Mouse (Mus musculus) E14TG2a.4 (cell line): ENCODE results near the gene Abhd16b.
"Not testable (repeated sequence)": the region's sequence is repeated elsewhere in the genome, so short reads cannot be mapped to it uniquely, and the experiment has no call there.

ENCODE experiments used
- H3K27me3 ChIP-seq: 2 replicates; pipeline ENCODE4 v1.6.1; 2014; ENCODE audit warnings: low read length, control low read depth; ENCODE audit not compliant: insufficient read depth
- H3K36me3 ChIP-seq: 2 replicates; pipeline ENCODE4 v1.6.1; 2014; ENCODE audit warnings: low read length, control low read depth; ENCODE audit not compliant: insufficient read depth
- H3K4me1 ChIP-seq: replicated peaks from 2 replicates; pipeline ENCODE4 v1.6.1; 2014; ENCODE audit warnings: low read depth, low read length, control low read depth
- H3K4me3 ChIP-seq: replicated peaks from 2 replicates; pipeline ENCODE4 v1.5.1; 2014; ENCODE audit warnings: mild to moderate bottlenecking, low read length
- H3K9me3 ChIP-seq: 2 replicates; pipeline ENCODE4 v1.6.1; 2014; ENCODE audit warnings: low read length, control low read depth
- CTCF ChIP-seq: conservative IDR thresholded peaks from 2 replicates; pipeline ENCODE4 v1.5.1; 2014; ENCODE audit warnings: low read length
- NANOG ChIP-seq: IDR thresholded peaks from 2 replicates; pipeline ENCODE4 v1.6.1; 2014; ENCODE audit warnings: borderline replicate concordance, low read length, mixed read lengths
- POU5F1 ChIP-seq: IDR thresholded peaks from 2 replicates; pipeline ENCODE4 v1.6.1; 2014; ENCODE audit warnings: low read length, borderline replicate concordance

Gene Abhd16b

DNA sequence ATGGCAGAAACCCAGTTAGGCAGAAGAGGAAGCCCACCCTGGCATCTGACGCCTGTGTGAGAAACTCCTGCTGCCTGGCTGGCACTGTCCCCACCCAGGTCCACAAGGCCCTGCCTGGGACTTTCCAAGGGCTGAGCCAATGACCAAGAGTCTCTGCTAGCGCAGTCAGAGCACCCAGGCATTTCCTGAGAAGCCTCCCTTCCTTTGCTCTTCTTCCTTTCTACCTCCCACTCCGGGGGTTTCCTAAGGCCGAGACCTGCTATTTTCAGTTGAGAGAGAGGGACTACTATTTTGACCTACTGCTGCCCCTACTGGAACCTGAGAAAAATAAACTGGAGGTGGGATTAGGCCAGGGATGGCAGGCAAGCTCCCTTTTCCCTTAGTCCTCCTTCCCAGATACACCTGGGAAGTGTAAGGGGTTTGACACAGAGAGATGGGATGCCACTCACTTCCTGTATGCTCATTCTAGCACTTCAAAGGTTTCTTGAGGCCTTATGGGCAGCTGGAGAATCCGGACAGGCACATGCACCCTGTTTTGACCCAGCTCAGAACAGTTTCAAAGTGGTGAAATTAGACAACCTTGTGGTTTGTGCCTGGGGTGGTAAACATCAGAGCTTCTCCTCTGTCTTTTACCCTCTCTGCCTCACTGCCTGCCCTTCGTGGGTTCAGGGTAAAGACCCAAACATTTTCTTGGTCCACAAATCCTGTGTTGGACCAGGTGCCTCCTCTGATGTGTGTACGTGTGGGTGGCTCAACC, 9.3 kb upstream of the Abhd16b start:
- no peak overlapping the region for H3K4me3 ChIP-seq
- no peak for TF ChIP-seq NANOG
- TF ChIP-seq POU5F1 = no peak
- TF ChIP-seq CTCF = peak; percentile 19; the same call in 1 of the 2 replicates
- no peaks in the 10 kb centered on the region for H3K27me3 ChIP-seq
- H3K9me3 ChIP-seq = no peaks in the 10 kb centered on the region
- no peaks in the 10 kb centered on the region for H3K36me3 ChIP-seq
- H3K4me1 ChIP-seq = peaks cover 38% of the 10 kb centered on the region

DNA sequence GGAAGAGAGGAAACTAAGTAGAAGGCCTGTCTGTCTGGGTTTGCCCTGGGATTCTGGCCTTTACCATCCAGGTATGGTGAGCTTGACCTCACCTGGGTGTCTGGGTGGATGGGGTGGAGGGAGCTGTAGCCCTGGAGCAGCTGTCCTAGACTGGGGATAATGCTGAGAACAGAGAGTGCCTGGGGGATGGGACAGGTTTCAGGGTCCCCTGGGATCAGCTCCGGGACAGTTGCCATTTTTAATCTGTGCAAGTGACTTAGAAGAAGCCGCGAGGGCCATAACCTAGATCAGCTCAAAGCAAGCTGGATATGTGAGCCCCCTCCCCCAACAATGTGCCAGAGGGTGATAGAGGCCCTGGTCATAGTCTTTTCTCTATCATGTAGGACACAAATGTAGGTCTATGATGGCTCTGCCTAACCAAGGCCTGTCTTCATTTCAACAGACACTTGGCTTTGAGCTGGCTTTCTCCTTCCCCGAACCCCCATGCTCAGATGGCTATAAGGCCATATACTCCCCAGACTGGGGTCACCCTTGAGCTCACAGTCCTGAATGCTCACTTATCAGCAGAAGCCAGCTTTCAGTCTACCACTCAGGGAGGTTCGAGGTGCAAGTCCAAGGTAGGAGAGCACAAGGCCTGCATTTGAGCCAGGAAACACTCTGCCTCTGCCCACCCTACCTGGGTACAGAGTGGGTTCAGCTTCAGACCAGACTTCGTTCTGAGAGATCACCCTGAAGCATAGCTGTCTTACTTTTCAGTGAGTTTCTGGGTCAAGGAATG, 8.4 kb upstream of the Abhd16b start:
- TF ChIP-seq NANOG (no peak), POU5F1 (no peak), CTCF (no peak)
- H3K4me3 ChIP-seq = no peak overlapping the region

DNA sequence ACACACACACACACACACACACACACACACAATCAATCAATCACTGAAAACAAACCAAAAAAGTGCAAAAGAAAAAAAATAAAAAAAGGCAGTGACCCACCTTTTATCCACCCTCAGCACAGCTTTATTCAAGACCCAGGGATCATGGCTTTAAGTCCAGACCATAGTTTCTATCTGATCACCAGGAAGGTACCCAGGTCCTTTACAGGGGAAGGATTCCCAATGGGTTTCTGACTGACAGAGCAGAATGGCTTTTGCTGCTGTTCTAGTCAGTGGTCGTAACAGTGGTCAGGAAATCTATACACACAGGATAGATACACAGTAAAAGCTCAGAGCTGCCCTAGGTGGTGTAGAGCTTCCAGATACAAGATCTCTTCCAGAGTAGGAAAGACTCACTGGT, 7.3 kb upstream of the Abhd16b start:
- TF ChIP-seq CTCF (no peak), POU5F1 (no peak), NANOG (no peak)
- no peaks in the 10 kb centered on the region for H3K27me3 ChIP-seq
- no peaks in the 10 kb centered on the region for H3K36me3 ChIP-seq
- no peak overlapping the region for H3K4me3 ChIP-seq
- H3K9me3 ChIP-seq = no peaks in the 10 kb centered on the region
- H3K4me1 ChIP-seq = peaks cover 39% of the 10 kb centered on the region

More for the DNA sequence above, 8.4 kb upstream of the Abhd16b start:
- Histone ChIP-seq H3K4me1 (peaks cover 39% of the 10 kb centered on the region), H3K36me3 (no peaks in the 10 kb centered on the region), H3K9me3 (no peaks in the 10 kb centered on the region), H3K27me3 (no peaks in the 10 kb centered on the region)

GRCm38 (mm10) chr2:181487338-181488277, 5.4 kb upstream of the Abhd16b start:
- Histone ChIP-seq H3K9me3 (no peaks in the 10 kb centered on the region), H3K27me3 (no peaks in the 10 kb centered on the region), H3K4me3 (peak overlapping the region; percentile 23; the same call in 1 of the 2 replicates), H3K36me3 (no peaks in the 10 kb centered on the region), H3K4me1 (peaks cover 51% of the 10 kb centered on the region)
- TF ChIP-seq NANOG = no peak
- TF ChIP-seq CTCF = no peak
- no peak for TF ChIP-seq POU5F1

GRCm38 (mm10) chr2:181491432-181492205, 1.4 kb upstream of the Abhd16b start:
- TF ChIP-seq POU5F1 (no peak), CTCF (no peak), NANOG (no peak)
- Histone ChIP-seq H3K9me3 (no peaks in the 10 kb centered on the region), H3K4me3 (peak overlapping the region; percentile 41; the same call in 1 of the 2 replicates), H3K4me1 (peaks cover 69% of the 10 kb centered on the region), H3K36me3 (no peaks in the 10 kb centered on the region), H3K27me3 (peaks cover 12% of the 10 kb centered on the region)

DNA sequence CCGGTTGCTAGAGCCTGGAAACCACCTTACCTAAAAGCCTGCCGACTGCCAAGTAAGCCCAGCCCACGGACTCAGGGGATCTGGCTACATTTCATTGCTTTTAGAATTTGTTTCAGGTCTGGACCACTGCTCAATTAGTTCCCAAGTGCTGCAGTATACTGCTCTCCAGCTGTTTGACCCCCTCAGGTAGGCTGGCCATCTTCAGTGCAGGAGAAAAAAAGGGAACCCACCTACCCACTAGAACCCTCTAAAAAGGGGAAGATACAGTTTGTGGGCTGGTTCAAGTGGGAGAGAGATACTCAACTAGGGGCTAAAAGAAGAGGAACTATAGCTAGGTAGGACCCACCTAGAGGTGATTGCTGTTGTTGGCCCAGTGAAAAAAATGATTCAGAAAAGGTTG, 800 bp upstream of the Abhd16b start:
- Histone ChIP-seq H3K4me3 (peak overlapping the region; percentile 41; the same call in 1 of the 2 replicates), H3K4me1 (peaks cover 63% of the 10 kb centered on the region), H3K36me3 (no peaks in the 10 kb centered on the region), H3K27me3 (peaks cover 12% of the 10 kb centered on the region), H3K9me3 (no peaks in the 10 kb centered on the region)
- TF ChIP-seq POU5F1 (no peak), CTCF (no peak), NANOG (no peak)

DNA sequence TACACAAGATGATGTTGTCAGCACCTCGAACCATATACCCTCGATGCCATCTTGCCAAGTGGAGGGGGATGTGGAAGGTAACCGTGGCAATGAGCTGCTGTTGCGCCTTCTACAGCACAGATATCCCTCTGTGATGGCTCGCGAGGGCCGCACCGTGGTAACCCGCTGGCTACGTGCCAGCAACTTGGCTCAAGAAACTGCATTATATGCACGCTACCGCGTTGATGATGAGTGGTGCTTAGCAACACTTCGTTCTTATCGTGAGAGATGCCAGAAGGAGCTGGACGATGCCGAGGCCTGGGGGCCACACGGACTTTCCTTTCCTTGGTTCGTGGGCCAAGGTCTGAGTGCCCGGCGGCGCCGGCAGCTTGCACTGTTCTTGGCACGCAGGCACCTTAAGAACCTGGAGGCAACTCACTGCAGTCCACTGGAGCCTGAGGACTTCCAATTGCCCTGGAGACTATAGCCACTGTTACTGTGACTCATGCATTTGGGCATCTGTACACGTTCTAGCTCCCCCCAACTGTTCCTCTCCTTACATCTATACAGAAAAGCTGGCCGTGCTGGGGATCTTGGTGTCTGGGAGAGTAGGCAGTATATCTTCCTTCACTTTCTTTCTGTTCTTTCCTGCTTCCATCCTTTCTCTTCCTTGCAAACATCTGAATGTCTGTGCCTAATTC, 1.4 kb downstream of the Abhd16b start:
- H3K27me3 ChIP-seq = peaks cover 12% of the 10 kb centered on the region
- TF ChIP-seq POU5F1 (no peak), CTCF (no peak), NANOG (no peak)

GRCm38 (mm10) chr2:181495845-181496244, 2.8 kb downstream of the Abhd16b start:
- H3K9me3 ChIP-seq = not testable (repeated sequence)
- 0 out of 2 replicates have a peak overlapping the region, but pooled peaks have one; percentile 99 for H3K4me3 ChIP-seq
- peaks cover 67% of the 10 kb centered on the region for H3K4me1 ChIP-seq
- H3K27me3 ChIP-seq = peaks cover 12% of the 10 kb centered on the region
- peaks cover 27% of the 10 kb centered on the region for H3K36me3 ChIP-seq

More for the DNA sequence above, 1.4 kb downstream of the Abhd16b start:
- H3K4me1 ChIP-seq = peaks cover 64% of the 10 kb centered on the region
- peak overlapping the region; percentile 70 for H3K4me3 ChIP-seq
- peaks cover 13% of the 10 kb centered on the region for H3K36me3 ChIP-seq
- H3K9me3 ChIP-seq = no peaks in the 10 kb centered on the region
